Mouse (Mus musculus) WW6 (cell line): ENCODE measurements around the gene Lingo3.
"Not testable (repeated sequence)": the region's sequence is repeated elsewhere in the genome, so short reads cannot be mapped to it uniquely, and the experiment has no call there.

Source experiments
- DNase-seq: peaks from one replicate; pipeline ENCODE4 v3.0.0-alpha.2; 2013; ENCODE audit warnings: low read depth, low spot score

The Lingo3 gene

DNA sequence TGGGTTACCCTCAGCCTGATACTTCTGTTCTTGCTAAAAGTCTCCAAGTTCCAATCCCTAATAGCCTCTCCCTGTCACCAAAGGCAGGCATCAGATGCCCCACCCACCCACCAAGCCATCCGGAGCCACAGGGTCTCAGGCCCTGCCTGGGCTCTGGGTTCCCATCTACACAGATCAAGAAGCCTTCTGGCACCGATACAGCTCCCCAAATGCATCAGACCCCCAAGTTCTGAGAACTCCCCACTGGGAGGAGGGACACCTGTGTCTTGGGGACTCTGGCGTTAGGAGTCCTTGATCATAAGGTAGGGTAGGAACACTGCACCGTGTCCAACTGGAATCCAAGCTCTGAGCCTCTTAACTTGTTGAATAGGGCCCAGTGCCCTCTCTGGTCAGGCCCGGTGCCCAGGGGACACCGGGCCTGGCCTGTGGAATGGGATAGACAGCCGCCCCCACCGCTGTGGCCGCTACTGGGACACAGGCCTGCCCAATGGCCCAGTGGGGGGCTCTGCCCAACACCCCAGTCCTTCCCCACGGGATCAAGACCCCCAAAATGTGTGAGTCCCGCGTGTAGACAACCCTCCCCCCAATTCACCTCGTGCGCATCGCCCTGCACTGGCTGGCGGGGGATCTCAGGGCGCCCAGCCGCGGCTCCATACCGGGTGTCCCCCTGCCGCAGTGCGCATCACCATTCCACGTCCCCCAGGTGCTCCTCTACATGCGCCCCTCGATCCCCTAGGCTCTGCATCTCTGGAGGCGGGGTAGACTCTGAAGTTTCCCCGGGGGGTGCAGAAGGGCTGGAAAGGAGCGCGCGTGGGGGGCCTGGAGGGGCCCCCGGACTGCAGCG is 530 bp downstream of the Lingo3 start:
- DNase-seq: no peak

DNA sequence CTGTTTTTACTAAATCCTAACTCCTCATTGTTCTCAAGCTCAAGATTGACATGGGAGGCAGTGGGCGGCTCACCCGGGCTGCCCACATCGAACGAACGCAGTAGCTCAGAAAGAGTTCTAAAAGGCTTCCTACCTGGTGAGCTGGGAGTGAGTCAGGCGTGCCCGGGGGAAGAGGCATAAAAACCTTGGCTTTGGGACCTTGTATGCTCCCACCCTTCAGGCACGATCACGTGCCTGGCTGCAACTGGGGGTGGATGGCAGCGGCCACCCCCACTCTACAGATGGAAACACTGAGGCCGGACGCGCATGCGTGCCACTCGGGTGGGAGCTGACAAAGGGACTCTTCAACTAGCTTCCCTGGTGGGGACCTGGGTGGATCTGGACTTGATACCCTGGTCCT is 1.5 kb downstream of the Lingo3 start:
- no peak for DNase-seq

DNA sequence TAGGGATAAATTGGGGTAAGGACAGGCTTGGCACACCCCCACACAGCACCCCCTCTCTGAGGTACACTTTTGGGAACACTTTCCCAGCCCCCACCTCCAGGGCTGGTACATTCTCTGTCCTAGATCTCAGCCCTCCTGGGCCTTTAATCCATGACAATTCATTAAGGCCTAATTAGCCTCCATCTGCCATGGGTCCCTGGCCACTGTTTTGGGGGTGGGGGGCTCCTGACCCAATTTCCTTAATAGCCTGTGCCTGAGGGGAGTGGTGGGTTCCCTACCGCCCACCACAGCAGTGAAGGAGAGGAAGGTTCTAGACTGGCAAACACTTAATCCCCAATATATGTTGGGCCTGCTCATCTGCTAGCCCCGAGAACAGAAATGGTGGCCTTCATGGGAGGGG is 2.2 kb downstream of the Lingo3 start:
- no peak for DNase-seq

DNA sequence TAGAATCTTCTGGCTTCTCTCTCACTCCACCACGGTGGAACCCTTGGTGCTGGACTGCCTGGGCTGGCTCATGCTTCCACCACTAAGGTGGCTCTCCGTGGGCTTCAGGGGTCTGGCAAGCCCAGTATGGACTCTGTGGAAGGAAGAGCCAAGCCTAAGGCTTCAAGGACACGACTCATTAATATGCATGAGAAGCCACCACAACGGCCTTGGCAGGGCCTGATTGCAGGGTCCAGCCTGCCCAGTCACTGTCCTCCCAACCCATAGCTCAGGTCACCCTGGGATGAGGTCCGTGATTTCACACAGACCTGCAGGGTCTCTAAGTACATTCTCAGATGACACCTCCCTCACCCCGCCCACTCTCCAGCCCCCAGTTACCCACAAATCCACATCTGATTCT is 4.0 kb downstream of the Lingo3 start:
- no peak for DNase-seq

DNA sequence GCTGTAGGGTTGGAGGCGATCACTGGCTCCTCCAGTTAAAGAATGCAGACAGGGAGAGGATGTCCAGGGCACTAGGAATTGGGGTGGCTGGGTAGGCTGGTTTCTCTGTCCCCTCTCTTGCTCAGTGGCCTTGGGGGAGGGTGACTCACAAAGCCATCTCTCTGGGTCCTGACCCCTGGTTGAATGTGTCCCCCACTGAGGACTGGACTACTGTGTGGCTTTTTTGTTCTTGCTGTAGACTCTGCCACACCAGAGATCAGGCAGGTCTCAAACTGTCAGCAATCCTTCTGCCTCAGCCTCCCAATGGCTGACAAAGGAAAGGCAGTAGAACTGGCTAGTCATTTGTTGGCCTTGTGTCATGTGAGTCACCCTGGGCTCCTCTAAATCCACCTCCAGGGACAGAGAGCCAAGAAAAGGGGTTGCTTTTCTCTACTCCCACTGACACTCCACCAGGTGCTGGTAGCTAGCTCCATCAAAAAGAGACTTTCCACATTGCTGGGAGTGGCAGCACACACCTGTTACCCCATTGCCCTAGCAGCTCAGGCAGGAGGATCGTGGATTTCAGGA is 5.4 kb downstream of the Lingo3 start:
- DNase-seq: no peak

DNA sequence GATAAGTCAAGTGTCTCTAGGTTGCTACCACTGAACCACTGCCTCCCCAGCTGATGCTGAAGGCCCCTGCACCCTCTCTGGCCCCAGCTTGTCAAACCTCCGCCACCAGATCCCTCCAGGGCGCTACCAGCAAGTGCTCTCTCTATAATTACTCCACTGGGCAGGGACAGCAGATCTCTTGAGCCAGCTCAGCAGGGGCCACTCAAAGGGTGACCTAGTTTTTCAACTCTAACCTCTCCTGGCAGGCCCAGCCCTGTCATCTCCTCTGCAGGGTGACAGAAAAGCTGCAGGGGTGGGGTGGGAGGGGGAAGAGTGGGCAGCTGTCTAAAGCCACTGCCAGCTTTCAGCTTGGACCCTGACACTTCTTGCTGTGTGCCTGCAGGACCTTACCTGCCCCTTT is 6.0 kb downstream of the Lingo3 start:
- no peak for DNase-seq

DNA sequence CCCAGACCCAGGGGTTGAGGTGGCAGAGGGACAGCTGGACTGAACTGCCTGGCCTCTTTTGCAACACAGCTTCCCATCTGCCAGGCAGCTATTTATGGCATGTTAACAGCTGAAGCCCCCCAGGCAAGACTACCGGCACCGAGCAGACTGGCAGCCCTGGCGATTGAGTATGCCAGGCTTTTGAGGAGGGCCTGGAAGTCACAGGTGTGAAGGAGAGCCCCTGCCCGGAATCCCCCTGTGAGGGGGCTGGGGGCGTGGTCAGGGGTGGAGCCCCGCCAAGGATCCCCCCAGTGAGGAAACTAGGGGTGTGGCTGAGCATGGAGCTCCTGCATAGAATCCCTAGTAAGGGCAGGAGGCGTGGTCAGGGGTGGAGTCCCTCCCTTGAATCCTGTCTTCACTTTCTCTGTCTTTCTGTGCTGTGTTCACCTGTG is 6.9 kb downstream of the Lingo3 start:
- no peak for DNase-seq

DNA sequence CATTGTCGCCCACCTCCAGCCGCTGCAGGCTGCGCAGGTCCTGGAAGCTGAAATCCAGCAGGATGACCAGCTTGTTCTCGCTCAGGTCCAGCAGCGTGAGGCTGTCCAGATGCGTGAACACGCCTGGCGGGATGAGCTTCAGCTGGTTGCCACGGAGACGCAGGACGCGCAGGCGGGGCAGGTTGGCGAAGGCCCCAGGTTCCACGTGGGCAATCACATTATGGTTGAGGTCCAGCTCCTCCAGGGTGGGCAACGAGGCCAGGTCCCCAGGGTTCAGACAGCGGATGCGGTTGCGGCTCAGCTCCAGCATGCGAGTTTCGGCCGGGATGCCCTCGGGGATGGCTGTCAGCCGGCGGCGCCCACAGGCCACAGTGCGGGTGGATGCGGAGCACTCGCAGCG is 8.2 kb downstream of the Lingo3 start:
- no peak for DNase-seq

DNA sequence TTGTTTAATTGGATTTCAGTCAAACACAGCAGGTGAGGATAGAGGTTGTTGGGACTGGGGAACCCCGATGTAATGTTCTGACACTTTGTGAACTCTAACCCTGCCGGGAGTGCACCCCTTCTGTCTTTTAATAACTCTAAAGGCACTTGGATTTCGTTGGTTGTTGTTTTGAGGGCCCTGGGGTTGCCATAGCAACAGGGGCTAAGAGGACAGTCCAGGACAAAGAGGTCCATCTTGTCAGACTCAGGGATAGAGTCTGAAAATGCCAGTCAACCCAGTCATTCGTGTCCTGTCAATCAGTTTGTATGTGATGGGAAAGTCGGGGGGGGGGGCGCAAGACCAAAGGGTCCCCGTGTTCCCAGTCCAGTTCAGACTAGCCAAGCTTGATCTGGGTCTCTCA is 11.0 kb downstream of the Lingo3 start:
- no peak for DNase-seq

DNA sequence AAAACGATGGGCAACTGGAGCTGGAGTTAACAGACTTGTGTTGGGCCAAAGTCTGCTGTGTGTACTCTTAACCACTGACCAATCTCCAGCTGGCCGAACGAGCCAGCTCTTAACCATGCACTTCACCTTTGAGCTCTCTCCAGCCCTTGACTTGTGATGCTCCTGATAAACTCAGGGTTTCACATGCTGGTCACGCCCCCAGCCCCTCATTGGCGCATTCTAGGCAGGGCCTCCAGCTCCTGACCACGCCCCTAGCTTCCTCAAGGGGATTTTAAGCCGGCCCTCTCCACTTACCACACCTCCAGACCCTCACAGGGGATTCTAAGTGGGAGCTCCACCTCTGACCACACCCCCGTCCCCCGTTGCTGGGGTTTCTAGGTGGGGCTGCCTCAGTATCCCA is 12.7 kb downstream of the Lingo3 start:
- peak; percentile 80 for DNase-seq

DNA sequence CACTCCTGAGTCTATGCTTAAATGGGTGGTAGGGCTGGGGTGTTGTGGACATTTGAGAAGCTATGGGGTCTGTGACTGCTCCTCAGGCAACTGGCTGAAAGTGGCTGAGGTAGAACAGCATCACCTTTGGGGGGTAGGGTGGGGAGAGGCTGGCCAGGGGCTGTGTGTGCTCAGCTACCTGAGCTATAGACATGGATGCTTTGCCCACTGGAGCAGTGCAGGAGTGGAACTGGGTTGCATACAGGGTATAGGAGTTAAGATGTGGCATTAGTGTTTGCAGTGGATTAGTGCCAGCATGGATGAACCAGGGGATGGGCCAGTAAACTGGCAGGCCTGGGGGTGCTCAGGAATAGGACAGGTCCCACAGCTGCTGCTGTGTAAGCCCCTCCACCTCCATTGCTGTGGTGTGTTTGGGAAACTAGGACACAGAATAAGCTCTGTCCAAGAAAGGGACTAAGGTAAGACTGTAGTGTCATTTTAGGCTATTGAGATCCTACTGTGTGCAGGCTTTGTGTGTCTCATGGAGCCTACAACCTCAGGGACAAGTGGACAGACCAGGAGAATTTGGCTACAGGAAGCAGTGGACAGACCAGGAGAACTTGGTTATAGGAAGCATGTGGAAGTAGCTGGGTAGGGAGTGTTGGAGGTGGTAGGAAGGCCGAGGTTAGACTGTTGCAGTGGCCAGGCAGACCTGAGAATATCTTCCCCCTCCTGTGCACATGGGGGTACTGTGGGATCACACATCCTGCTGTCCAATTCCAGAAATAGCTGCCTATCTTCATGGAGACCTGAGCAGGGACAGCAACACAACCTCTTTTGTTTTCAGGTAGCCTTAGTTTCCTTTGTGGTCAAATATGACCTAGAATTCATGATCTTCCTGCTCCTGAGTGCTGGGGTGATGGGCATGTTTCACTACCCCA is 14.2 kb downstream of the Lingo3 start:
- DNase-seq: no peak

DNA sequence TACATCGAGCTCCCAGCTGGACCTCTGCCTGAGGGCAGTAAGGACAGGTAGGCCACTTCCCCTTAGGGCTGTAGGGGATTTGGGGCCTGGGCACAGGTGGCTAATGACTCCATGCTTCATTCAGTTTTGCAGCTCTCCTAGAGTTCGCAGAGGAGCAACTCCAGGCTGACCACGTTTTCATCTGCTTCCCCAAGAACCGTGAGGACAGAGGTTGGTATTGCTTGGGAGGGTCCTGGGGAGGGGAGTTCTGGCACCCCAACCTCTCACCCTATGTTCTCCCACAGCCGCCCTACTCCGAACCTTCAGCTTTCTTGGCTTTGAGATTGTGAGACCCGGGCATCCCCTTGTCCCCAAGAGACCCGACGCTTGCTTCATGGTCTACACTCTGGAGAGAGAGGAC is 15.3 kb downstream of the Lingo3 start:
- DNase-seq: not testable (repeated sequence)

DNA sequence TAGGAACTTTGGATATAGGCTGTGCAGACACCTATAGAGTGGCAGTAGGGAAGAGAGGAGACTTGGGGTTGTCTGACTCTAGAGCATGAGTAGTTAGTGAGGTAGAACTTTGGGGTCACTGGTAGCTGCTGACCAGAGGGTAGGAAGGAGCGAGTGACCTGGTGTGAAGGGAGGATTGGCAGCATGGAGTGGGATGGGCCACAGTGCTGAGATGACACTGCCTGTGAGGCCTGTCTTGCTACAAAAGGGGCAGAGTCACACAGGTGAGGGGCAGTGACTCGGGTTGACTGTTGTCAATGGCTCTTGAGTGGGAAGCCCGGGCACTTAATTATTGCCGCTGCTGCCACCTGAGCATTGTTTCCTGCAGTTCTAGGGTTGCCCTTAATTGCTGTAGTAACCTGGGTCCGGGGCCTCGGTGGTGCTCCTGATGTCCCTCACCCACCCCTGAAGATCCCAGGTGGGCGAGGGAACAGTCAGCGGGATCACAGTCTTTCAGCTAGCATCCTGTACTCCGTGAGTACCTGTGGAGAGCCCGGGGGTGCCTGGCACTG is 15.9 kb downstream of the Lingo3 start:
- DNase-seq: no peak

DNA sequence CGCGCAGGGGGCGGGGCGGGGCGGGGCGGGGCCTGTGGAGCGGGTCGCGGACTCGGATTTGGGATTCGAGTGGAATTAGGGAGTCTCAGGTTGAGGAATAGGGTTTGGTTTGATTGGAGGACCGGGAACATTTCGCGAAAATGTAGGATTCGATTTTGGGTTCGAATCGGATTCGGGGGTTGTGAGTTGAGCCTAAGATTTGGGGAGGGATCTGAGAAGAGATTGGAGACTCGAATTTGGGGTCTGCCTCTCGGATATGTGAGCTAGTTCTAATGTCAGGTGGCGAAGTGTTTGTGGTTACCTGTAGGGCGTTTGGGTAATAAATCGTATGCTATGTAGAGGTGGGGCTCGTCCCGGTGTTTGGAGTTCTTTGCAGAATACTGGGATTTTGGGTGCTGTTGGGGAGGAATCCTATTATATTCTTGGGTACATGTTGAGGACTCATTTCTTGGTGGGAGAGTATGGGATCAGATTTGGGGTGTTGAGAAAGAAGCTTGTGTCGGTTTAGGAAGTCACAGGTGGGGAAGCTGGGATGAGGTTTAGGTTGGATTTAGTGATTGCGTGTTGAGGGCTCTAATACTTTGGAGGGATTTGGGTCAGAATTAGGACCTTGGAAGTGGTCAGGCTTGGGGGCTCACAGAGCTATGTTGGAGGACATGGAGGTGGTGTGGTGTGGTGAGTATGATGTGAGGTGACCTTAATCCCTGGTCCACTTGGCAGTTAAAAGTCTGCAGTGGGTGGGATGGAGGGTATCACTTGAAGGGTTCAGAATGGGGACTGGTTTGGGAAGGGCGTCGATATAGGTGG is 16.6 kb downstream of the Lingo3 start:
- no peak for DNase-seq

DNA sequence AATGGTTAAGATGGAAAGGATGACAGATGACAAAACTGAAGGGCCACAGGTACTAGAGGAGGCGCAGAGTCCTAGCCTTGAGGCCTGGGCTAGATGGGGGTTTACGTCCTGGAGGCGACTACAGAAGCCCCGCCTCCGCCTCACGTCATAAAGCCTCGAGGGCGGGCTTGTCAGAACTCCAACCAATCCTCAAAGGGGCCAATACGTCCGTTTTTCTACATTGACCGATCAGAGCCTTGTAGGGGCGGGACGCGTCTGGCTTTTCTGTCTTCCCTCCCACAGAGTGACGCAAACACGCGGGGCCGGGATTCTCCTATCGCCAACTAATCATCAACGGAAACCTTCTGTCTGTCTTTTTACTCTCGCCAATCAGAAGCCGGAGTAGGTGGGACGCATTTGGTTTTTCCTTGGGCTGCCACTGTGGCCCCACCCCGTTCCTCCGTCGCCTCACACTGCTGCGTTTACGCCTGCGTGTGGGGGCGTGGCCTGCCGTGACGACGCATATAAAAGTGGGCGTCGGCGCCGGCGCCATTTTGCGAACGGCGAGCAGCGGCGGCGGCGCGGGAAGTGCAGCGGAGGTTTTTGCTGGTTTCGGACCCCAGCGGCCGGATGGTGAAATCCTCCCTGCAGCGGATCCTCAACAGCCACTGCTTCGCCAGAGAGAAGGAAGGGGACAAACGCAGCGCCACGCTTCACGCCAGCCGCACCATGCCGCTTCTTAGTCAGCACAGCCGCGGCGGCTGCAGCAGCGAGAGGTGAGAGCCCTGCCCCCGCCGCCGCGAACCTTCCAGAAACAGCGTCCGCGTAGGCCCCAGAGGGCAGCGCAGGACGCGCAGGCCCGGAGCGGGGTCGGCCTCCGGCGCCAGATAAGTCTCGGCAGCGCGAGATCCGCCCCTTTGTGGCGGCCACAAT is 17.4 kb downstream of the Lingo3 start, which contains the start of gene Oaz1:
Oaz1 (plus strand) TSS at position 506 of the 912 bp plus-strand sequence.
- DNase-seq: peak; percentile 98

DNA sequence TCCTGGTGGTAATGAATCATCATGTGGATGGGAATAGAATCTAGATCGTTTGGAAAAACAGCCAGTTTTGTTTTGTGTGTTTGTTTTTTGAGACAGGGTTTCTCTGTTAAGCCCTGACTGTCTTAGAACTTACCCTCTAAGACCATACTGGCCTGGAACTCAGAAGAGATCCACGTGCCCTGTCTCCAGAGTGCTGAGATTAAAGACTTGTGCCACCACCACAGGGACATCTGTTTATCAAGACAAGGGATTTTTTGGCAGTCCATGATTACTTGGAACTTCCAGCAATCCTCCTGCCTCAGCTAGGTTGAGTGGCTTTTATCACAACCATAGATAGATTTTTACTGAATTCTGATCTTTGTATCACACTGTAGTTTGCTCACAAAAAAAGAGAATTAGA is 19.0 kb downstream of the Lingo3 start:
- DNase-seq: no peak

DNA sequence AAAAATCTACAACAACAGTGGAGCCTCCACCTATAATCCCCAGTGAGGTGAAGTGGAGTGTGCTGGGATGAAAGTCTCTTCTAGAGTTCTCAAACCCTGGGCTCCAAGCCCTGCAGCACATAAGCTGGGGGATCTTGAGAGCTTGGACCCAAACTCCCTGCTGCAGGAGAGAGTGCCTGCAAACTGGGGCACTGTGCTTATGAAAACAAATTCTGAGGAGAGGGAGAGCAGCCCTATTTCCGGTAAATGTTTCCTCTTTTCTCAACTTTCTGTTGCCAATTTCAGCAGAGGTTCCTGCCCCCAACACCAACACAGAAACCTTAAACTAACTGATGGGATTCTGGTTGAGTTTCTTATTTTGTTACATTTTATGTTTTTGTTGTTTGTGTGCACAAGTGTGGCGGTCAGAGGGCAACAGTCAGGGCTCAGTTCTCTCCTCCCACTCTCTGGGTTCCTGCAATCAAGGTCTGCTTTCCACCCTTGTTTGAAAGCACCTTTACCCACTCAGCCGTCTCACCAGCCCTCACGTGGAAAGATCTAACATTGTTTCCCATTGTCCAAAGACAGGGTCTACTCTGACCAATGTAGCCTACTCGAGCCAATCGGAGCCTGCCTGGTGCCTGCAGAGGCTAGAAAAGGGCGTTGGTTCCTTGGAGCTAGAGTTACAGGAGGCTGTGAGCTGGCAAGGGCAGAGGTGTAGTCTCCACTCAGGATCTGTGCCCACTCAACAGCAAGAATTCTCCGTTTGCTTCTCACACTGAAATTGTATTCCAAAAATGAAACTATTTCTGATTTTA is 19.8 kb downstream of the Lingo3 start:
- DNase-seq: no peak

DNA sequence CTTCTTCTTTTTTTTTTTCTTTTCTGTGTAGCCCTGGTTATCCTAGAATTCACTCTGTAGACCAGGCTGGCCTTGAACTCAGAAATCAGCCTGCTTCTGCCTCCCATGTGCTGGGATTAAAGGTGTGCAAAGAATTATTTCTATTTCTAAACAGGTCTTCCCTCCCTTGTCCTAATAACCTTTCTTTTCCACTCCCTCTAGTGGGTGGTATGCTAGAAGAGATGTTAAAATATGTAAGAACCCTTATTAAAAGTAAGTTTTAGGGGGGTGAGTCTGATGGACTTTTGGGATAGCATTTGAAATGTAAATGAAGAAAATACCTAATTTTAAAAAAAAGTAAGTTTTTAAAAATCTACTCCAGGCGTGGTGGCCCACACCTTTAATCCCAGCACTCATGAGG is 20.5 kb downstream of the Lingo3 start:
- DNase-seq: no peak

DNA sequence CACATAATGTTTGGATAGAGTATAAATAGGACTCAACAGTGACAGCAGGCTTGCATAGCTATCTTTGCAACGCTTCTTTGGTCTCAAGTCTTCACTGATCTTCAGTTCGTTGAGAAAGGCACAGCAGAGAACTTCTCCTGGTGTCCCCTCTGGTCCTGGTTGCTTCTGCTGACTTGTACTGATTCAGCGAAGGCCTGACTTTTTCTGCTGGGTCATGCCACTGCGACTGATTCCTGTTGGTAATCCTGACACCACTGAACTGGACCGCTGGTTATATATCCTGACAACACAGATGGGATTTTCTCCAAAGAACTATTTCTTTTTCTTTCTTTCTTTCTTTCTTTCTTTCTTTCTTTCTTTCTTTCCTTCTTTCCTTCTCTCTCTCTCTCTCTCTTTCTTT is 21.3 kb downstream of the Lingo3 start:
- no peak for DNase-seq
